Mouse (Mus musculus): ENCODE measurements around the gene 1700003E16Rik.

DNA sequence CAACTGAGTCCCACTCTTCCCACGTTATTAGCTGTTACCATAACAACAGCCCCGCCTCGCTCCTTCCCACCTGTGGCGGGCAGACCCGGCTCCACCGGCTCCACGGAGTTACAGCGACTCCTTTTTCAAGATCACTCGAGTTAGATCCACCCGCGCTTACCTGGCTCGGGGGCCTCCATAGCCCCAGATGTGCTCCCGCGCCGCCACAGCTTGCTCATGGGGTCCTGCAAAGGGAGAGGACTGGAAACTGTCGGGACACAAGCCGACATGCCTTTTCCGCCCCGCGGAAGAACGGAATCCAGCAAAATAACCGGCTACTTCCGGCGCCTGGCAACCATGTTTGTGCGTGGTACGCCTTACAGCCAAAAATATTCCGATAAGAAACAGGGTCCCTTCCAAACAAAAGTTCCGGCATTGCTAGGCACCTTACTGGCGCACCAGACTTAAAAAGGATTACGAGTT, 31.3 kb upstream of the 1700003E16Rik start:
- no peak for TF ChIP-seq USF1 (IDR thresholded peaks at IDR 0.05; ENCODE audit: low read depth)
- peak; percentile 76 for TF ChIP-seq POLR2AphosphoS2 (IDR thresholded peaks at IDR 0.05; ENCODE audit: insufficient read length, low read depth)
- no peak for TF ChIP-seq TCF12 (IDR thresholded peaks at IDR 0.05; ENCODE audit: insufficient read depth, poor library complexity, severe bottlenecking)
- no peak for TF ChIP-seq CEBPB (IDR thresholded peaks at IDR 0.05; ENCODE audit: insufficient read depth, poor library complexity, severe bottlenecking)

Measured in myocyte (in vitro differentiated cells).